Mouse (Mus musculus) forebrain, embryonic 13.5 days (tissue): ENCODE data around the gene As3mt. TPM values are rescaled to one million over a fixed set of nuclear protein-coding genes. Genes with fewer than 3 reads are reported as not detected.
A peak's percentile ranks its signal among the peaks of the same experiment; 100 is the strongest.

ENCODE experiments used
- ATAC-seq: fragments of 200-750 bp; cut with Nextera tagmentation; 2 replicates; pipeline ENCODE4 v1.8.0; 2017
- H3K27ac ChIP-seq: fragments of 300-500 bp; sonication (generic); 2 replicates; pipeline ENCODE4 v1.5.1; 2015; ENCODE audit warnings: inconsistent platforms, mild to moderate bottlenecking, moderate library complexity
- H3K27me3 ChIP-seq: fragments of 300-500 bp; sonication (generic); 2 replicates; pipeline ENCODE4 v1.6.1; 2015; ENCODE audit warnings: mild to moderate bottlenecking, inconsistent platforms
- H3K36me3 ChIP-seq: fragments of 300-500 bp; sonication (generic); 2 replicates; pipeline ENCODE4 v1.6.1; 2015; ENCODE audit warnings: mild to moderate bottlenecking, inconsistent platforms; ENCODE audit not compliant: poor library complexity, severe bottlenecking
- H3K4me1 ChIP-seq: fragments of 300-500 bp; sonication (generic); 2 replicates; pipeline ENCODE4 v1.6.1; 2015; ENCODE audit warnings: inconsistent platforms
- H3K4me2 ChIP-seq: fragments of 300-500 bp; sonication (generic); 2 replicates; pipeline ENCODE4 v1.6.1; 2015; ENCODE audit warnings: inconsistent platforms, mild to moderate bottlenecking, moderate library complexity
- H3K4me3 ChIP-seq: fragments of 300-500 bp; sonication (generic); 2 replicates; pipeline ENCODE4 v1.5.1; 2015; ENCODE audit warnings: mild to moderate bottlenecking, inconsistent platforms
- H3K9ac ChIP-seq: fragments of 300-500 bp; sonication (generic); 2 replicates; pipeline ENCODE4 v1.6.1; 2015; ENCODE audit warnings: mild to moderate bottlenecking, inconsistent platforms
- H3K9me3 ChIP-seq: fragments of 300-500 bp; sonication (generic); replicated peaks from 2 replicates; pipeline ENCODE4 v1.6.1; 2016; ENCODE audit warnings: inconsistent platforms
- WGBS: fragments of 180-500 bp; shearing (Covaris S2); methylation state at CpG from one replicate; pipeline ENCODE4 v1.1.7; 2015; 5-methylcytosine and 5-hydroxymethylcytosine counted together
- polyA plus RNA-seq: library from polyadenylated mRNA; unstranded; fragments of >200 nt; fragmentation: Nextera tagmentation; extraction: Ambion mirVana; gene quantifications from 2 replicates; pipeline ENCODE4 v1.2.1, GENCODE M21; 2015

The As3mt gene
- 16.6 and 18.0 TPM in 2 replicates for polyA plus RNA-seq

- H3K27me3 ChIP-seq, result no peaks in the 10 kb centered on the region
- WGBS, result 14% methylated on average over 31 of the region's 31 CpGs
- ATAC-seq, result no peak
- peak within 1 kb of the TSS; percentile 41 for H3K4me3 ChIP-seq
- H3K4me1 ChIP-seq, result peaks cover 11% of the 10 kb centered on the region
- peak within 1 kb of the TSS; percentile 62 for H3K4me2 ChIP-seq
- no peaks in the 10 kb centered on the region for H3K9me3 ChIP-seq
- H3K36me3 ChIP-seq, result no peaks in the 10 kb centered on the region
- H3K27ac ChIP-seq, result no peak within 1 kb of the TSS
- H3K9ac ChIP-seq, result peak within 1 kb of the TSS; percentile 58
These were observed at the start of gene As3mt for GRCm38 (mm10) chr19:46707296-46708151. Gene As3mt (plus strand): TSS chr19:46707458.

- Histone ChIP-seq H3K27ac (no peak overlapping the region), H3K4me3 (no peak overlapping the region), H3K27me3 (no peaks in the 10 kb centered on the region), H3K4me2 (no peak overlapping the region), H3K36me3 (peaks cover 45% of the 10 kb centered on the region), H3K4me1 (no peaks in the 10 kb centered on the region), H3K9ac (no peak overlapping the region), H3K9me3 (no peaks in the 10 kb centered on the region)
- ATAC-seq, result no peak
- WGBS, result 96% methylated on average over 7 of the region's 7 CpGs
These were observed 48.9 kb upstream of the As3mt start for GRCm38 (mm10) chr19:46658348-46658747.

GRCm38 (mm10) chr19:46658851-46659250 is 48.4 kb upstream of the As3mt start:
- Histone ChIP-seq H3K36me3 (peaks cover 40% of the 10 kb centered on the region), H3K4me2 (no peak overlapping the region), H3K27ac (no peak overlapping the region), H3K4me1 (no peaks in the 10 kb centered on the region), H3K4me3 (no peak overlapping the region), H3K9me3 (no peaks in the 10 kb centered on the region), H3K9ac (no peak overlapping the region), H3K27me3 (no peaks in the 10 kb centered on the region)
- no peak for ATAC-seq
- 90% methylated on average over 9 of the region's 9 CpGs for WGBS

GRCm38 (mm10) chr19:46661511-46661910 is 45.7 kb upstream of the As3mt start:
- Histone ChIP-seq H3K9ac (no peak overlapping the region), H3K9me3 (no peaks in the 10 kb centered on the region), H3K36me3 (peaks cover 13% of the 10 kb centered on the region), H3K27ac (no peak overlapping the region), H3K4me3 (no peak overlapping the region), H3K4me1 (peaks cover 10% of the 10 kb centered on the region), H3K4me2 (no peak overlapping the region), H3K27me3 (no peaks in the 10 kb centered on the region)
- ATAC-seq, result no peak
- WGBS, result 70% methylated on average over 4 of the region's 4 CpGs

GRCm38 (mm10) chr19:46662214-46662613 is 45.0 kb upstream of the As3mt start:
- WGBS, result 91% methylated on average over 8 of the region's 8 CpGs
- Histone ChIP-seq H3K36me3 (peaks cover 6% of the 10 kb centered on the region), H3K4me2 (no peak overlapping the region), H3K4me1 (peaks cover 10% of the 10 kb centered on the region), H3K9me3 (no peaks in the 10 kb centered on the region), H3K4me3 (no peak overlapping the region), H3K9ac (no peak overlapping the region), H3K27ac (no peak overlapping the region), H3K27me3 (no peaks in the 10 kb centered on the region)
- no peak for ATAC-seq

GRCm38 (mm10) chr19:46662784-46663183 is 44.5 kb upstream of the As3mt start:
- WGBS, result 86% methylated on average over 6 of the region's 6 CpGs
- ATAC-seq, result no peak

GRCm38 (mm10) chr19:46665474-46665873 is 41.8 kb upstream of the As3mt start:
- 46% methylated on average over 7 of the region's 7 CpGs for WGBS
- no peak for ATAC-seq
- Histone ChIP-seq H3K36me3 (no peaks in the 10 kb centered on the region), H3K27me3 (no peaks in the 10 kb centered on the region), H3K27ac (no peak overlapping the region), H3K9ac (no peak overlapping the region), H3K9me3 (no peaks in the 10 kb centered on the region), H3K4me2 (no peak overlapping the region), H3K4me3 (no peak overlapping the region), H3K4me1 (peaks cover 10% of the 10 kb centered on the region)

More at GRCm38 (mm10) chr19:46662784-46663183, 44.5 kb upstream of the As3mt start:
- Histone ChIP-seq H3K9me3 (no peaks in the 10 kb centered on the region), H3K4me3 (no peak overlapping the region), H3K4me1 (peaks cover 10% of the 10 kb centered on the region), H3K4me2 (no peak overlapping the region), H3K27ac (no peak overlapping the region), H3K9ac (no peak overlapping the region), H3K27me3 (no peaks in the 10 kb centered on the region), H3K36me3 (0 out of 2 replicates have a peak, but pooled peaks cover 1% of the 10 kb centered on the region)

GRCm38 (mm10) chr19:46667300-46667699 is 40.0 kb upstream of the As3mt start:
- H3K9ac ChIP-seq, result no peak overlapping the region
- H3K36me3 ChIP-seq, result no peaks in the 10 kb centered on the region
- no peak overlapping the region for H3K4me3 ChIP-seq
- no peak overlapping the region for H3K4me2 ChIP-seq
- H3K27me3 ChIP-seq, result 0 out of 2 replicates have a peak, but pooled peaks cover 5% of the 10 kb centered on the region
- H3K4me1 ChIP-seq, result peaks cover 10% of the 10 kb centered on the region
- no peak for ATAC-seq
- H3K27ac ChIP-seq, result no peak overlapping the region
- 73% methylated on average over 11 of the region's 11 CpGs for WGBS
- no peaks in the 10 kb centered on the region for H3K9me3 ChIP-seq

- 0 out of 2 replicates have a peak, but pooled peaks cover 5% of the 10 kb centered on the region for H3K27me3 ChIP-seq
- H3K4me1 ChIP-seq, result peaks cover 10% of the 10 kb centered on the region
- no peak overlapping the region for H3K4me2 ChIP-seq
- no peak overlapping the region for H3K27ac ChIP-seq
- H3K4me3 ChIP-seq, result no peak overlapping the region
- no peaks in the 10 kb centered on the region for H3K36me3 ChIP-seq
- ATAC-seq, result no peak
- H3K9ac ChIP-seq, result no peak overlapping the region
- no peaks in the 10 kb centered on the region for H3K9me3 ChIP-seq
- 91% methylated on average over 10 of the region's 10 CpGs for WGBS
These were observed 39.0 kb upstream of the As3mt start for GRCm38 (mm10) chr19:46668263-46668662.

- Histone ChIP-seq H3K36me3 (no peaks in the 10 kb centered on the region), H3K9ac (no peak overlapping the region), H3K9me3 (no peaks in the 10 kb centered on the region), H3K27ac (no peak overlapping the region), H3K4me1 (peaks cover 10% of the 10 kb centered on the region), H3K4me3 (no peak overlapping the region), H3K27me3 (0 out of 2 replicates have a peak, but pooled peaks cover 5% of the 10 kb centered on the region), H3K4me2 (no peak overlapping the region)
- WGBS, result 90% methylated on average over 5 of the region's 5 CpGs
- no peak for ATAC-seq
These were observed 37.5 kb upstream of the As3mt start for GRCm38 (mm10) chr19:46669802-46670201.

GRCm38 (mm10) chr19:46670691-46671090 is 36.6 kb upstream of the As3mt start:
- H3K27me3 ChIP-seq, result 0 out of 2 replicates have a peak, but pooled peaks cover 5% of the 10 kb centered on the region
- no peak overlapping the region for H3K4me3 ChIP-seq
- H3K27ac ChIP-seq, result no peak overlapping the region
- no peak overlapping the region for H3K4me2 ChIP-seq
- H3K9me3 ChIP-seq, result no peaks in the 10 kb centered on the region
- H3K9ac ChIP-seq, result no peak overlapping the region
- no peaks in the 10 kb centered on the region for H3K36me3 ChIP-seq
- peak; percentile 51; the same call in 1 of the 2 replicates for ATAC-seq
- 32% methylated on average over 13 of the region's 13 CpGs for WGBS
- peaks cover 2% of the 10 kb centered on the region; the same call in 1 of the 2 replicates for H3K4me1 ChIP-seq

- H3K36me3 ChIP-seq, result no peaks in the 10 kb centered on the region
- H3K4me1 ChIP-seq, result no peaks in the 10 kb centered on the region
- no peak within 1 kb of the TSS for H3K27ac ChIP-seq
- no peak within 1 kb of the TSS for H3K9ac ChIP-seq
- no peak within 1 kb of the TSS for H3K4me3 ChIP-seq
- 0 out of 2 replicates have a peak, but pooled peaks cover 5% of the 10 kb centered on the region for H3K27me3 ChIP-seq
- 79% methylated on average over 5 of the region's 5 CpGs for WGBS
- no peak for ATAC-seq
- H3K9me3 ChIP-seq, result no peaks in the 10 kb centered on the region
- H3K4me2 ChIP-seq, result no peak within 1 kb of the TSS
These were observed 34.4 kb upstream of the As3mt start, which contains the start of gene Cyp17a1 for GRCm38 (mm10) chr19:46672766-46673418. Gene Cyp17a1 (minus strand): TSS chr19:46673172.
